Mouse (Mus musculus) splenic B cell, adult 2 months (primary cell): ENCODE data around the gene Pla2g4b.

Source experiments
- DNase-seq: peaks from one replicate; pipeline ENCODE4 v3.0.0-alpha.2; 2011; ENCODE audit warnings: low read depth, low spot score
- H3K27me3 ChIP-seq: 2 replicates; pipeline ENCODE4 v1.6.1; 2012; ENCODE audit warnings: mild to moderate bottlenecking, low read length, moderate library complexity, mixed read lengths; ENCODE audit not compliant: control insufficient read depth, poor library complexity, insufficient read depth, severe bottlenecking
- H3K36me3 ChIP-seq: 2 replicates; pipeline ENCODE4 v1.6.1; 2012; ENCODE audit warnings: mild to moderate bottlenecking, low read length, moderate library complexity, mixed read lengths; ENCODE audit not compliant: control insufficient read depth, poor library complexity, insufficient read depth, severe bottlenecking

Pla2g4b gene

DNA sequence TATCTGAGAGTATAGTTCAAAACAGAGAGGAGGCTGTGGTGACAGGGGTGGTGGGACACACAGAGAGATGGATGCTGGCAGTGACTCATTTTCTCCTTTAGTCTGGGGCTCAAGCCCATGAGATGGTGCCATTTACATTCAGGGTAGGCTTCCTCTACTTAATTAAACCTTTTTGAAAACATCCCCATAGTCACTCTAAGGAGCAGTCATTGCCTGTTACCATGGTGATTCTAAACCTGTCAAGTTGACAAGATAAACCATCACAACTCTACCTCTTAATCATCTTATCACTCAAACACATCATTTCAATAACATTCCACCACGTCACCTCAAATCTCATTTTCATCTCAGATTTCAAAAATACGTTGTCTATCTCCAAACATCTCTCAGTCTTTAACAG is 29.2 kb upstream of the Pla2g4b start:
- DNase-seq: no peak
- Histone ChIP-seq H3K27me3 (no peaks in the 10 kb centered on the region), H3K36me3 (peaks cover 2% of the 10 kb centered on the region; the same call in 1 of the 2 replicates)

DNA sequence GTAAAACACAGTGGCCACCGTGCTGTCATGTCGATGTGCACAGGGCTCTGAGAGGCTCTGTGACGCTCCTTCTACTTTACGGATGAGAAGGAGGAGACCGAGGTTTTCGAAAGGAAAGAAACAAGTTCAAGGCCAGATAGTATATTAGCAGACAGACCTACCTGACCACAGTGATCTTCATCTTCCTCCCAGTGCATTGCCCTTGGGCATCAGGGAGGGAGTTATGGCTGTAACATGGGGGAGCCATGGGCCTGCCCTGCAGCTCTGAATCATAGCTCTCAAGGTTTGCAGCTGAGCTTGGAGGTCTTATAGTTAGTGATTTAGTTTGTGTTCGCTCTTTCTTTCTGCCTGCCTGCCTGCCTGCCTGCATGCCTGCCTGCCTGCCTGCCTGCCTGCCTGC is 26.5 kb upstream of the Pla2g4b start:
- no peak for DNase-seq
- H3K36me3 ChIP-seq: peaks cover 2% of the 10 kb centered on the region; the same call in 1 of the 2 replicates
- no peaks in the 10 kb centered on the region for H3K27me3 ChIP-seq

DNA sequence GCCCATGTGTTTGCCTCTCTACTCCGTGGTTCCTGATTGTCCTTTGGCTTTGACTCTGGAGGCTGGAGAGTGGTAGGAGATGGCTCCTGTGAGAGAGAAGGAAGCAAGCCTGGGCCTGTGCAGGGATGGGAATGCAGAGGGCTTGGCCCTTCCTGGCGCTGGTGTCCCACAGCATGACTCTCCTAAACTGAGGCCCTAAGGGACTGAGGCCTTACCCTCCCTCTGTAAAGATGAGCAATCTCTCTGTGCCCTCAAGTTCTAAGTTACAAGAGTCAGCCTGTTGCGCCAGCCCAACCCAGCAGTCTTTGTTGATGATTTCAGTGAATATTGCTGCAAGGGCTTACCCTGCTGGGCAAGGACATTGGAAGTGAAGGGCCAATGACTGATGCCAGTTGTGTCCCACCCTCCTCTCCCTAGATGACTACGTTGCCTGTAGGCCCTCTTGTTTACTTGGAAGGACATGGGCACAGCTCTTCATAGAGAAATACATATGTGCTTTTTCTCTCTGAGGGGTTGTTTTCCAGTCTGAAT is 25.5 kb upstream of the Pla2g4b start:
- DNase-seq: no peak
- H3K27me3 ChIP-seq: no peaks in the 10 kb centered on the region
- peaks cover 3% of the 10 kb centered on the region; the same call in 1 of the 2 replicates for H3K36me3 ChIP-seq

DNA sequence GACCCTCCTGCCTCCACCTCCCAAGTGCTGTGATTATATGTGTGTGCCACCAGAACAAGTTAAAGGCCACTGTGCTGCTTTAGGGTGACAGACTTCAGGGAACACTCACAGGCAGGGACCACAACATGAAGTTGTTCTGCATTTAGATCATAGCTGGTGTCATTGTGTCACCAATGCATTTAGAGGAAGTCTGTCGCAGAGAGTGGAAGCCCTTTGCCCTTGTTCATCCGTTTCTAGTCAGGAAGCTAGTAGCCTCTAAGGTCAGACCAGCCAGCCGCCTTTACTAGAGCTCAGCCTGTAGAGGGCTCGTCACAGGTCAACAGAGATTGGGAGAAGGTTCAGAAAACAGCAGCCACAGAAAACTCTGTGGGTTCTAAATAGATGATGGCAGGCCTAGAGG is 24.5 kb upstream of the Pla2g4b start:
- H3K36me3 ChIP-seq: peaks cover 3% of the 10 kb centered on the region; the same call in 1 of the 2 replicates
- no peak for DNase-seq
- H3K27me3 ChIP-seq: no peaks in the 10 kb centered on the region

DNA sequence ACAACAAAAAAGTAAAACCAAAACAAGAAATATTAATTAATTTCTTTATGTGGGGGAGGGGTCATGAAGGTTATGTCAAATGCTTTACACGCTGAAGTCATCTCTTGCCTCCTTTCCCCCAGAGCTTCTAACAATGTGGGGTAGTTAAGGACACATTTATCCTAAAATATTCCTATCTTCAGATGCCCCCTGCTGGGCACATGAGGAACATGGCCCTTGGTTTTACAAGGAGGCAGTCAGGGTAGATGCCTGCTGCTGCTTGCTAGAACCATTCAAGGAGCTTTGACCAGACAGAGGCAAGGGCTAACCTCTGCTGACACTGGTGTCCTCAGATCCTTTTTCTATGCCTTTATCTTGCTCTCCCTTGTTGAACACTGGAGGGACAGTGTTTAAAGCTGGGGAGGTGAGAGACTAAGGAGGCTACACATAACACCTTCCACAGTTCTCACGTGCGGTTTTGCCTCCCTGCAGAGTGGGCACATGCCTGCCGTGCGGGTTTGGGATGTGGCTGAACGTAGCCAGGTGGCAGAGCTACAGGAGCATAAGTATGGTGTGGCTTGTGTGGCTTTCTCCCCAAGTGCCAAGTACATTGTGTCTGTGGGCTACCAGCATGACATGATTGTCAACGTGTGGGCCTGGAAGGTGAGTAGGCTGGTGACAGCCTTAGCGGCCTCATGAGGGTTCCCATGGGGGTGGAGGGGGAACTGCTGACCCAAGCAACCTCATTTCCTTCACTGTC is 21.6 kb upstream of the Pla2g4b start:
- no peaks in the 10 kb centered on the region for H3K27me3 ChIP-seq
- H3K36me3 ChIP-seq: 0 out of 2 replicates have a peak, but pooled peaks cover 1% of the 10 kb centered on the region
- peak; percentile 71 for DNase-seq

DNA sequence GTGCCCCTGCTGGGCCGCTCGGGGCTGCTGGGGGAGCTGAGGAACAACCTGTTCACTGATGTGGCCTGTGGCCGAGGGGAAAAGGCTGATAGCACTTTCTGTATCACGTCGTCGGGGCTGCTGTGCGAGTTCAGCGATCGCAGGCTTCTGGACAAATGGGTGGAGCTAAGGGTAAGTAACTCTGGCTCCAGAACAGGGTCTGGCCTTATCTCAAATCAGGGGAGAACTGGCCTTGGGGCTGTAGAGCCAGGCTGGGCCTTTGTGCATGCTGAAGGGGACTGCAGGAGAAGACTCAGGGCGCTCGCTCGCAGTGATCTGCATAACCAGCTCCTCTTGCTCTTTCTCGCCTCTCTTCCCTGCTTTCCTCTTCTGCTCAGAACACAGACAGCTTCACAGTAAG is 20.3 kb upstream of the Pla2g4b start:
- no peaks in the 10 kb centered on the region for H3K27me3 ChIP-seq
- no peak for DNase-seq
- 0 out of 2 replicates have a peak, but pooled peaks cover 1% of the 10 kb centered on the region for H3K36me3 ChIP-seq

DNA sequence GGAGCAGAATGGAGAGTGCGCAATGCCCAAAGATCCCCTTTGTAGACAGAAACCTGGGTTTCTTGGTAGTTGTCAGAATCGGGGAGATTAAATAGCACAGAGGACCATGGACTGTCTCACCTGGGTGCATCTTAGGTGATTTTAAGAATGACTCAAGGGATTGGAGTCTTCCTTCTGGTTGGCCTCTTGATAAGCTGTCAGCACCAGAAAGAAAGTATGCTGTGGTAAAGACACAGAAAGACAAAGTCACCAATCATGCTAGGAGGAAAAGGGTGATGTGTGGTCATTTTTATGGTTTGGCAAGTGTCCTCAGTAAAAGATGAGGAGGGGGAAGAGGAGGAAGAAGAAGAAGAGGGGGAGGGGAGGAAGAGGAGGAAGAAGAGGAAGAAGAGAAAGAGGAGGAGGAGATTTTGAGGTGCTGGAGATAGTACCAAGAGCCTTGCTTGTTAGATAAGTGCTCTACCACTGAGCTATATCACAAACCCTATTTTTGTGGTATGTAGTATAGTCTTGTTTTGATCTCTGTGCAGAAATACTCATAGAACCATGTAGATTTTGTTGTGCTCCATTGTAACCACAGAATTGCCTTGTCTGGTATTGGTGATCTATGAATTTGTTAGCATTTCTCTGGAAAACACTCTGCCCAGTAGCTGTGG is 19.3 kb upstream of the Pla2g4b start:
- Histone ChIP-seq H3K36me3 (0 out of 2 replicates have a peak, but pooled peaks cover 1% of the 10 kb centered on the region), H3K27me3 (no peaks in the 10 kb centered on the region)
- no peak for DNase-seq

DNA sequence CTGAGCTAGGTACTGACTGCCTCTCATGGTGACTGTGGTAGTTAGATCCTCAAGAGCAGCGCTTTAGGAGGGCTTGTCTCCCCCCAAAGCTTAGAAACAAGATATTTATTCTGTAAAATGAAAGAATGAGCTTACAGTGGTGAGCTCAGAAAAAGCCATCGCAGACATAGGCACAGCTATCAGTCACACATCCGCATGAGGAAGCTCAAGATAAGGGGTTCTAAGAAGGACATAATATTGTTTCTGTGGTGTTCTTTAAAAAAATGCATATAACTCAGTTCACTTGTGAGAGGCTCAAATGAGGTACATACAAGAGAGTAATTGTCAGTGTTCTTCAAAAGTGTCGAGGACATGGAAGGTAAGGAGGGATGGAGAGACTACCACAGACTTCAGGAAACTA is 17.3 kb upstream of the Pla2g4b start:
- DNase-seq: no peak
- H3K27me3 ChIP-seq: no peaks in the 10 kb centered on the region

DNA sequence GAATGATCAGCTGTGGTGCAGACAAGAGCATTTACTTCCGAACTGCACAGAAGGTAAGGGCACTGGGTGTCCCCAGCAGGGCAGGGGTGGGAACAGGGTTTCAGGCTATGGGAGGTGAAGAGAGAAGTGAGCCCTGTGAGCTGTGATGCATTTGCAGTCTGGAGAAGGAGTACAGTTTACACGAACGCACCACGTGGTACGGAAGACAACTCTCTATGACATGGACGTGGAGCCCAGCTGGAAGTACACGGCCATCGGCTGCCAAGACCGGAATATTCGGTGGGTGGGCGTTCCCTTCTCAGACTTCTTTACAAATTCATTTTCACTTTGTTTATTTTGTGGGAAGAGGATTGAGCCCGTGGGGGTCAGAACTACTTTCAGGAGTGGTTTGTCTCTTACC is 15.6 kb upstream of the Pla2g4b start:
- H3K27me3 ChIP-seq: no peaks in the 10 kb centered on the region

More for the DNA sequence above, 17.3 kb upstream of the Pla2g4b start:
- 0 out of 2 replicates have a peak, but pooled peaks cover 1% of the 10 kb centered on the region for H3K36me3 ChIP-seq

DNA sequence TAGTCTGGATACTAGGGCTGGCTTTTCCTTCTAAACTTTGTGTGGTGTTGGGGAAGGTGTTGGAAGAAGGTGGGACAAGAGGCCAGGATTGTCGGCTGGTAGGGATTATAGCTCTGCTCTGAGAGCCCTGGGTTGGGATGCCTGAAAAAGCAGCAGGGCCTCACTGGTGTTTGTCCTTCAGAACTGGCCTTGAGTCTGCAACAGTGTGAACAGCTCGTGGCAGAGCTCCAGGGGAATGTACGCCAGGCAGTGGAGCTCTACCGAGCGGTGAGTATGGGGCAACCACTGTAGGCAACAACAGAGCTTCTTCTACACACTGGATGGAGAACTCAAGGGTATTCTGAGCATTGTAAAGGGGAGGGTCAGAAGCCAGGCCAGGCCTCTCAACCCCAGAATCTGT is 8.9 kb upstream of the Pla2g4b start:
- no peak for DNase-seq
- H3K27me3 ChIP-seq: no peaks in the 10 kb centered on the region

More for the DNA sequence above, 15.6 kb upstream of the Pla2g4b start:
- H3K36me3 ChIP-seq: 0 out of 2 replicates have a peak, but pooled peaks cover 1% of the 10 kb centered on the region
- no peak for DNase-seq

DNA sequence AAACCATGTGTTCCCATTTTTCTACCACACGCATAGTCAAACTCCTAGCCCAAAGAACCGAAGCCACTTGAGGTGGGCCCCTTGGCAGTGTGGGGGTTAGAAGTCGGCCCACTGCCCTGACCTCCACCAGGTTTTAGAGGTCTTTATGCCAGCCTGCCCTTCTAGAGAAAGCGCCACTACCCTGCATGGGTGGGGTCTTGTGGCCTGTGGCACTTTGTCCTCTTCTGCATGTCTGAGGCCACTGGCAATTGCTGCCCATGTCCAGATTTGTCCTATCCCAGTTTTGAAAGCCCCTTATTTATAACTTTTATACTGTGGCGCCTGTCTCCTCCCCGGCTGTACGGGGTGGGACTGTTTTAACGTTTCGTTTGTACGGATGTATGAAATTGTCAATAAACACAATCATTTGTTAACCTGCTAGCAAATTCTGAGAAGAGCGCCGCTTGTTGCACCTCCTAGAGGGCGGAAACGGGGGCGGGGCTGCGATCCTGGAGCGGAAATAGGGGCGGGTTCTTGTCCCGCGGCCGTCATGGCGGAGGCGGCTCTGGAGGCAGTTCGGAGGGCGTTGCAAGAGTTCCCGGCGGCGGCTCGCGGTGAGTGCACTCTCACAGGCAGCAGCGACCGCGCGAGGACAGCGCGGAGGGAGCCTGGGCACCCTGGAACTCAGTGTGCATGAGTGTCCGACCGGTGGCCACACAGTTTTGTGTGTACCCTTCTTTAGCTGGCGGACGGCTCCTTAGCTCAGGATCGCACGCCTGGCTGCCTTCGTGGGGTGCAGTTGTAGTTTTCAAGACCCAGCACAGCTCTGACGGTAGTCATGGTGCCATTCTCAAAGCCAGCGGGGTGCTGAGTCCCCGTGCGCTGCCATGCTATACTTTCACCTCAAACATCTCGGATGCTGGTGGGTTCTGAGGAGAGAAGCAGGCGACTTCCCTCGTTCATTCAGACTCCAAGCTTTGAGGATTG is 6.0 kb upstream of the Pla2g4b start, which contains the start of the genes Jmjd7 and Gm28042:
Gene Jmjd7 (plus strand): TSS at position 500 of the 966 bp plus-strand sequence.
Gene Gm28042 (plus strand): TSS at position 510 of the 966 bp plus-strand sequence.
- Histone ChIP-seq H3K36me3 (no peaks in the 10 kb centered on the region; the same call in 1 of the 2 replicates), H3K27me3 (no peaks in the 10 kb centered on the region)
- peak; percentile 90 for DNase-seq

More for the DNA sequence above, 8.9 kb upstream of the Pla2g4b start:
- H3K36me3 ChIP-seq: no peaks in the 10 kb centered on the region

DNA sequence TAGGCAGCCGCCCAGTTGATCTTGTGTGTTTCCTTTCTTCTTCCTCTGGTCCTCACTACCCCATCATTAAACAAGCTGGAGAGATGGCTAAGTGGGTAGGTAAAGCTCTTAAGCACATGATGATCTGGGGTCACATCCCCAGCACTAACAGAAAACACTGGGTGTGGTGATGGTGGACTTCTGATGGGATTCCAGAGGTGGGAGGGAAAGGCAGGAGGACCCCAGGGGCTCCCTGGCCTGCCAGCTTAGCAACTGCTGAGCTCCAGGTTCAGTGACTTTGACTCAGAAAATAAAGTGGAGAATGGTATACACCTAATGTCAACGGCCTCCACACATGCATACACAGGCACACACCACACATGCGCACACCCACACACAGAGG is 5.3 kb upstream of the Pla2g4b start:
- Histone ChIP-seq H3K27me3 (no peaks in the 10 kb centered on the region), H3K36me3 (no peaks in the 10 kb centered on the region; the same call in none of the 2 replicates)
- DNase-seq: no peak

DNA sequence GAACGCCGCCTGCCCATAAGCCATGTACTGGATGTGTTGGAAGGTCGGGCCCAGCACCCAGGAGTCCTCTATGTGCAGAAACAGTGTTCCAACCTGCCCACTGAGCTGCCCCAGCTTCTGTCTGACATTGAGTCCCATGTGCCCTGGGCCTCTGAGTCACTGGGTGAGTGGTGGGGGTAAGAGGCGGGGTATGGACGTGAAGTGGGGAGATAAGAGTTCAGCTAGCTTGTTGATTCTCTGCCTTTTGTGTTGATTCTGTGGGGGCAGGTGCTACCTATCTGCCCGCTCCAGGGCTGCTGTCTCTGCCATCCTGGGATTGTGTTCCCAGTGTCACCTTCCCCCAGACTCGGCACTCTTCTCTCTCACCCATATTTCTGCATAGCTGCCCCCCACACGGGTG is 2.8 kb upstream of the Pla2g4b start:
- H3K36me3 ChIP-seq: no peaks in the 10 kb centered on the region; the same call in none of the 2 replicates
- DNase-seq: no peak
- no peaks in the 10 kb centered on the region for H3K27me3 ChIP-seq

DNA sequence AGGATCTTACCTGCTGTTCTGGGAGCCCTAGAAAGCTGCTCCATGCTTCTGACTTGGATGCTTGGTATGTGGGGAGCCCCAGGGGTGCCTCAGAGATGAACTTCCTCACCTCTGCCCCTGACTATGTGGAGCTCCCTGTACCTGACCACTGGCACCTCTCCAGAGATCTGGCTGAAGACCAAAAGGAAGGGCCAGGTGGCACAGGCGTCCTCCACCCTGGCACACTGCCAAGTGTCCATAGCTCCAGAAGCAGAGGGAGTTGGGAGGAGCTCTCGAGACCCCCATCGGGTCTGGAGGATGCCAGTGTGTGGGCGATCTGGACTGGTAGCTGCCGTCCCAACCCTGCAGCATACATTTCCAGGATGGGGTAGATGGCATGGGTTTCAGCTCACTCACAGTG is 509 bp downstream of the Pla2g4b start:
- no peak for DNase-seq
- no peaks in the 10 kb centered on the region for H3K27me3 ChIP-seq
- H3K36me3 ChIP-seq: no peaks in the 10 kb centered on the region; the same call in none of the 2 replicates
